Mouse (Mus musculus) central nervous system, embryonic 18 days (tissue): ENCODE measurements around the gene Gapt. TPM values are rescaled to one million over a fixed set of nuclear protein-coding genes. Genes with fewer than 3 reads are reported as not detected.

Source experiments
- polyA plus RNA-seq: library from polyadenylated mRNA; depleted of rRNA; stranded (reverse); fragments of >200 nt; gene quantifications from 2 replicates; pipeline ENCODE4 v1.2.3, GENCODE M21; 2012; rRNA removed

The Gapt gene
- 0.05 TPM in 1 of 2 replicates, not detected in the other for polyA plus RNA-seq

DNA sequence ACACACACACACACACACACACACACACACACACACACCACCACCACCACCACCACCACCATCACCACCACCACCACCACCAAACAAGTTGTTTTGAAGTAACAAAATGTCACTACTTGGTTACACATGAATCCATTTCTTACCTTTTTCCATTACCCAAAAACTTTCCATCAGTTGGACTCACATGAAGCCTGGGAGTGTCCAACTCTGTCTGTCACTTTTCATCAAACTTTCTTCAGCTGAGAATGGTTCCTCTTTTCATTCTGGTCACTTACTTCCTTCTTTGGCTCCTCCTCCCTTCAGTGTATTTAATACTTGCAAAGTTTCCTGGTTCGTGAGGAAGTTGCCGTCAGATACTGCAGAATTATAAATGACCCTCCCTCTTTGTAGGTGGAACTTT lies at the start of gene Gapt:
Gapt (minus strand) TSS at position 259 of the 400 bp plus-strand sequence.

DNA sequence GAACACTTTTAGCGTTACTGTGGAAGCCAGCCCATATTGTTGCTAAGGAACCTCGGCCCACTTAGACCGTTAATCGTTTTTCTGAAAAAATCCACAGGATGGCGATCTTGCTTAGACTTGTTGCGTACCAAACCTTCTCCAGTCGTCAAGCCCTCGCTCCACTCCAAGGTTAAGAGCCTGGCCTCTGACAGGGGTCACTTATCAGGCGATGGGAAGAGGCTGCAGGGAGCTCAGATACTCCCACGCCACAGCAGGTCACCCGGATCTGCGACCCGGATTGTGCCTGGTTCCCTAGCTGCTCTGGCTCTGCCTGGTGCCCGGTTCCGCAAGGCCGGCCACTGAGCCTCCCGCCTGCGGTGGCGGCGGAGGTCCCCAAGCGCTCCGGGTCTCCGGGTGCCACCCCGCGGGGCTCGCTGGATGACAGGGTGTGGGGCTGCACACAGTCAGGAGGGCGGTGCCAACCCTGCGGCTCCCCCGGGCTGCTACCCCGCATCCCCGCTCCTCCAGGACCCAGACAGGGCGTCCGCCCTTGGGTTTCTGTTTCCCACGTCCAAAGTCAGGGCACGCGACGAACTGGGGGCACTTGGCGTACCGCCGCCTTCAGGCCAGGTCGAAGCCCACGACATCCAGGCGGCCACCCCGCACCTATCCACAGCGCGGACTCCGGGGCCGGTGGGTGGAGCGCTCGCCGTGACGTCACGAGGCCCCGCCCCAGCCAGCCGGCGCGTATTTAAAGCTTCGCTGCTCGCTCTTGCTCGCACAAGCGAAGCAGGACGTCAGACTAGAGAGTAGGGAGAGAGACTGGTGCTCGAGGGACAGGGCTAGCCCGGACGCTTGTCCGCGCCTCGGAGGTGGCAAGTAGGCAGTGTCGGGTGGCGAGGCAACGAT lies 37.5 kb upstream of the Gapt start, which contains the start of gene Plk2:
Plk2 (plus strand) TSS at position 756 of the 888 bp plus-strand sequence.

Other genes with a start within 250 kb of the Gapt start
- 57.1 and 58.8 TPM in 2 replicates for gene Rab3c, start 76.2 kb downstream of the Gapt start, polyA plus RNA-seq
- 89.8 and 106 TPM in 2 replicates for gene Plk2, start 37.8 kb upstream of the Gapt start, polyA plus RNA-seq